Mouse (Mus musculus) hindbrain, embryonic 14.5 days (tissue): ENCODE measurements around the gene Mtf1. TPM values are rescaled to one million over a fixed set of nuclear protein-coding genes. Genes with fewer than 3 reads are reported as not detected.

Source experiments
- ATAC-seq: fragments of 200-750 bp; cut with Nextera tagmentation; 2 replicates; pipeline ENCODE4 v1.8.0; 2017; ENCODE audit warnings: moderate number of reproducible peaks, mild to moderate bottlenecking, moderate TSS enrichment, moderate library complexity; ENCODE audit not compliant: low FRiP score
- DNase-seq: peaks from one replicate; pipeline ENCODE4 v3.0.0-alpha.2; 2015; ENCODE audit warnings: low spot score
- H3K27ac ChIP-seq: fragments of 300-500 bp; sonication (generic); 2 replicates; pipeline ENCODE4 v1.5.1; 2014; ENCODE audit warnings: mild to moderate bottlenecking, moderate library complexity
- H3K27me3 ChIP-seq: fragments of 300-500 bp; sonication (generic); 2 replicates; pipeline ENCODE4 v1.6.1; 2014; ENCODE audit warnings: mild to moderate bottlenecking, low read length, mixed read lengths; ENCODE audit not compliant: control insufficient read depth, insufficient read depth
- H3K36me3 ChIP-seq: fragments of 300-500 bp; sonication (generic); replicated peaks from 2 replicates; pipeline ENCODE4 v1.6.1; 2014; ENCODE audit not compliant: control insufficient read depth, insufficient read depth
- H3K4me1 ChIP-seq: fragments of 300-500 bp; sonication (generic); replicated peaks from 2 replicates; pipeline ENCODE4 v1.6.1; 2014; ENCODE audit warnings: antibody characterized with exemption, low read length, mixed read lengths; ENCODE audit not compliant: control insufficient read depth, insufficient read depth
- H3K4me2 ChIP-seq: fragments of 300-500 bp; sonication (generic); replicated peaks from 2 replicates; pipeline ENCODE4 v1.6.1; 2014; ENCODE audit warnings: mild to moderate bottlenecking, moderate library complexity
- H3K4me3 ChIP-seq: fragments of 300-500 bp; sonication (generic); replicated peaks from 2 replicates; pipeline ENCODE4 v1.5.1; 2014; ENCODE audit warnings: mild to moderate bottlenecking, low read length
- H3K9ac ChIP-seq: fragments of 300-500 bp; sonication (generic); 2 replicates; pipeline ENCODE4 v1.6.1; 2014
- H3K9me3 ChIP-seq: fragments of 300-500 bp; sonication (generic); 2 replicates; pipeline ENCODE4 v1.6.1; 2016; ENCODE audit warnings: low read length; ENCODE audit not compliant: control insufficient read depth
- WGBS: fragments of 180-500 bp; shearing (Covaris S2); extraction: QIAGEN DNeasy Blood & Tissue Kit; methylation state at CpG from one replicate; pipeline ENCODE4 v1.1.7; 2014; 5-methylcytosine and 5-hydroxymethylcytosine counted together
- polyA plus RNA-seq: library from polyadenylated mRNA; unstranded; fragments of >200 nt; fragmentation: Nextera tagmentation; extraction: Ambion mirVana; gene quantifications from 2 replicates; pipeline ENCODE4 v1.2.1, GENCODE M21; 2014

Gene Mtf1
- polyA plus RNA-seq, 1 experiment from 2014 or later, result 10.6 TPM

DNA sequence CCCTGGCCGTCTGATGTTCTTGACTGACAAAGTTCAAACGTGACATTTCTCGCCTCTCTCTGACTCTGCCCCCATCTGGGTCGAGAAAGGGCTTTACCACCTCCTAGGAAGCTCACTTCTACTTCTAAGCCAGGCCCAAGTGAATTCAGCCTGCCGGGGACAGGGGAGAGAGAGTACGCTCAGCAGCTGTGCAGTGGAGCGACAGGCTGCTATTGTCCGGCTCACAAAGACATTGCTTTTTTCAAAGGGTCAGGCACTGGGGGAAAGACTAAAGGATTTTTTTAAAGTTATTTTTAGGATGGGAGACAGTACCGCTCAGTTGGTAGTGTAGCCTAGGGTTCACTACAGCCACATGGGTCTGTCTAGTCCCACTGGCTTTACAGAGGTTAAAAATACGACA, 96.5 kb downstream of the Mtf1 start:
- Histone ChIP-seq H3K4me1 (peaks cover 17% of the 10 kb centered on the region), H3K27ac (no peak overlapping the region), H3K4me2 (no peak overlapping the region), H3K4me3 (no peak overlapping the region), H3K36me3 (no peaks in the 10 kb centered on the region), H3K27me3 (peaks cover 35% of the 10 kb centered on the region), H3K9ac (no peak overlapping the region), H3K9me3 (no peaks in the 10 kb centered on the region)
- no peak for ATAC-seq
- 17% methylated on average over 10 of the region's 10 CpGs for WGBS
- DNase-seq, result no peak

Other genes starting within 250 kb of the Mtf1 start
- not detected in 2 replicates for gene 3100002H09Rik, start 191.3 kb upstream of the Mtf1 start, polyA plus RNA-seq
- gene Pou3f1, start 145.3 kb upstream of the Mtf1 start, polyA plus RNA-seq, result 9.6 and 11.2 TPM in 2 replicates
- gene Utp11, start 108.5 kb upstream of the Mtf1 start, polyA plus RNA-seq, result 33.5 and 33.6 TPM in 2 replicates
- gene Fhl3, start 101.4 kb upstream of the Mtf1 start, polyA plus RNA-seq, result 1.8 and 2.2 TPM in 2 replicates
- gene Sf3a3, start 87.3 kb upstream of the Mtf1 start, polyA plus RNA-seq, result 88.9 and 89.3 TPM in 2 replicates
- gene Inpp5b, start 60.3 kb upstream of the Mtf1 start, polyA plus RNA-seq, result 21.0 and 21.1 TPM in 2 replicates
- gene Yrdc, start 48.6 kb downstream of the Mtf1 start, polyA plus RNA-seq, result 54.2 and 55.1 TPM in 2 replicates
- 93.5 and 102 TPM in 2 replicates for gene 1110065P20Rik, start 49.1 kb downstream of the Mtf1 start, polyA plus RNA-seq
- gene Maneal, start 60.1 kb downstream of the Mtf1 start, polyA plus RNA-seq, result 16.9 and 17.6 TPM in 2 replicates
- gene Epha10, start 78.8 kb downstream of the Mtf1 start, polyA plus RNA-seq, result 8.4 and 8.7 TPM in 2 replicates
- 4.1 and 5.2 TPM in 2 replicates for gene 9930104L06Rik, start 134.9 kb downstream of the Mtf1 start, polyA plus RNA-seq
- 19.0 and 28.7 TPM in 2 replicates for gene Cdca8, start 137.2 kb downstream of the Mtf1 start, polyA plus RNA-seq
- 1.2 and 1.9 TPM in 2 replicates for gene Rspo1, start 184.3 kb downstream of the Mtf1 start, polyA plus RNA-seq
- 81.6 and 86.1 TPM in 2 replicates for gene Gnl2, start 214.5 kb downstream of the Mtf1 start, polyA plus RNA-seq